Mouse (Mus musculus): Measurements from ENCODE around the gene Ccl27a. TPM values are rescaled to one million over a fixed set of nuclear protein-coding genes. Genes with fewer than 3 reads are reported as not detected.

Gene Ccl27a
- polyA plus RNA-seq, 1 experiment, result 28.4 TPM

- Histone ChIP-seq H3K36me3 (ENCODE audit: control insufficient read depth, insufficient read depth, low read length, poor library complexity, severe bottlenecking) (peaks cover 14% of the 10 kb centered on the region), H3K4me1 (ENCODE audit: control insufficient read depth, insufficient read depth, low read length) (no peaks in the 10 kb centered on the region), H3K27me3 (ENCODE audit: control insufficient read depth, insufficient read depth, low read length, poor library complexity, severe bottlenecking) (no peaks in the 10 kb centered on the region), H3K9me3 (replicated peaks; ENCODE audit: control insufficient read depth, insufficient read depth, low read length, poor library complexity, severe bottlenecking) (no peaks in the 10 kb centered on the region), H3K27ac (ENCODE audit: insufficient read depth, low read length) (no peak overlapping the region), H3K9ac (ENCODE audit: low read depth, poor library complexity, severe bottlenecking) (peak overlapping the region; percentile 75), H3K4me3 (ENCODE audit: low read depth, low read length) (peak overlapping the region; percentile 95)
- TF ChIP-seq EP300 (IDR thresholded peaks at IDR 0.05; ENCODE audit: insufficient read depth, low read depth, low read length), result no peak
- peak; percentile 30 for TF ChIP-seq CTCF (IDR thresholded peaks at IDR 0.05; ENCODE audit: low read depth, low read length)
Measured at GRCm38 (mm10) chr4:41740380-41741157, 33.5 kb downstream of the Ccl27a start.

- H3K27ac ChIP-seq (ENCODE audit: insufficient read depth, low read length), result no peak overlapping the region
- no peak overlapping the region for H3K9ac ChIP-seq (ENCODE audit: low read depth, poor library complexity, severe bottlenecking)
- TF ChIP-seq POLR2A (IDR thresholded peaks at IDR 0.05; ENCODE audit: insufficient read depth, low read length), result no peak
- no peak for TF ChIP-seq EP300 (IDR thresholded peaks at IDR 0.05; ENCODE audit: insufficient read depth, low read depth, low read length)
- no peak for TF ChIP-seq CTCF (IDR thresholded peaks at IDR 0.05; ENCODE audit: low read depth, low read length)
- no peaks in the 10 kb centered on the region for H3K4me1 ChIP-seq (ENCODE audit: control insufficient read depth, insufficient read depth, low read length)
- H3K36me3 ChIP-seq (ENCODE audit: control insufficient read depth, insufficient read depth, low read length, poor library complexity, severe bottlenecking), result peaks cover 14% of the 10 kb centered on the region
- H3K9me3 ChIP-seq (replicated peaks; ENCODE audit: control insufficient read depth, insufficient read depth, low read length, poor library complexity, severe bottlenecking), result no peaks in the 10 kb centered on the region
- no peaks in the 10 kb centered on the region for H3K27me3 ChIP-seq (ENCODE audit: control insufficient read depth, insufficient read depth, low read length, poor library complexity, severe bottlenecking)
- H3K4me3 ChIP-seq (ENCODE audit: low read depth, low read length), result no peak overlapping the region
Measured at GRCm38 (mm10) chr4:41739260-41739659, 34.8 kb downstream of the Ccl27a start.

- no peak overlapping the region for H3K4me3 ChIP-seq (ENCODE audit: low read depth, low read length)
- no peak overlapping the region for H3K9ac ChIP-seq (ENCODE audit: low read depth, poor library complexity, severe bottlenecking)
- H3K27ac ChIP-seq (ENCODE audit: insufficient read depth, low read length), result no peak overlapping the region
- TF ChIP-seq CTCF (IDR thresholded peaks at IDR 0.05; ENCODE audit: low read depth, low read length) (no peak), EP300 (IDR thresholded peaks at IDR 0.05; ENCODE audit: insufficient read depth, low read depth, low read length) (no peak), POLR2A (IDR thresholded peaks at IDR 0.05; ENCODE audit: insufficient read depth, low read length) (no peak)
- H3K36me3 ChIP-seq (ENCODE audit: control insufficient read depth, insufficient read depth, low read length, poor library complexity, severe bottlenecking), result peaks cover 14% of the 10 kb centered on the region
- no peaks in the 10 kb centered on the region for H3K27me3 ChIP-seq (ENCODE audit: control insufficient read depth, insufficient read depth, low read length, poor library complexity, severe bottlenecking)
- no peaks in the 10 kb centered on the region for H3K9me3 ChIP-seq (replicated peaks; ENCODE audit: control insufficient read depth, insufficient read depth, low read length, poor library complexity, severe bottlenecking)
- no peaks in the 10 kb centered on the region for H3K4me1 ChIP-seq (ENCODE audit: control insufficient read depth, insufficient read depth, low read length)
Measured at GRCm38 (mm10) chr4:41738256-41738603, 35.8 kb downstream of the Ccl27a start.

GRCm38 (mm10) chr4:41737602-41738255, 36.3 kb downstream of the Ccl27a start:
- Histone ChIP-seq H3K27ac (ENCODE audit: insufficient read depth, low read length) (no peak overlapping the region), H3K9ac (ENCODE audit: low read depth, poor library complexity, severe bottlenecking) (no peak overlapping the region), H3K4me1 (ENCODE audit: control insufficient read depth, insufficient read depth, low read length) (no peaks in the 10 kb centered on the region), H3K36me3 (ENCODE audit: control insufficient read depth, insufficient read depth, low read length, poor library complexity, severe bottlenecking) (peaks cover 14% of the 10 kb centered on the region), H3K9me3 (replicated peaks; ENCODE audit: control insufficient read depth, insufficient read depth, low read length, poor library complexity, severe bottlenecking) (no peaks in the 10 kb centered on the region), H3K4me3 (ENCODE audit: low read depth, low read length) (no peak overlapping the region), H3K27me3 (ENCODE audit: control insufficient read depth, insufficient read depth, low read length, poor library complexity, severe bottlenecking) (no peaks in the 10 kb centered on the region)
- TF ChIP-seq CTCF (IDR thresholded peaks at IDR 0.05; ENCODE audit: low read depth, low read length), result peak; percentile 91
- 0 out of 2 replicates have a peak, but pooled peaks have one; percentile 12 for TF ChIP-seq EP300 (IDR thresholded peaks at IDR 0.05; ENCODE audit: insufficient read depth, low read depth, low read length)
- TF ChIP-seq POLR2A (IDR thresholded peaks at IDR 0.05; ENCODE audit: insufficient read depth, low read length), result no peak

GRCm38 (mm10) chr4:41731052-41731765, 42.8 kb downstream of the Ccl27a start, which contains the start of gene Arid3c:
Arid3c (minus strand) TSS chr4:41731142.
- Histone ChIP-seq H3K4me3 (ENCODE audit: low read depth, low read length) (peak within 1 kb of the TSS; percentile 66), H3K9ac (ENCODE audit: low read depth, poor library complexity, severe bottlenecking) (peak within 1 kb of the TSS; percentile 53), H3K36me3 (ENCODE audit: control insufficient read depth, insufficient read depth, low read length, poor library complexity, severe bottlenecking) (no peaks in the 10 kb centered on the region), H3K27me3 (ENCODE audit: control insufficient read depth, insufficient read depth, low read length, poor library complexity, severe bottlenecking) (peaks cover 4% of the 10 kb centered on the region; the same call in 1 of the 2 replicates), H3K9me3 (replicated peaks; ENCODE audit: control insufficient read depth, insufficient read depth, low read length, poor library complexity, severe bottlenecking) (no peaks in the 10 kb centered on the region), H3K27ac (ENCODE audit: insufficient read depth, low read length) (no peak within 1 kb of the TSS), H3K4me1 (ENCODE audit: control insufficient read depth, insufficient read depth, low read length) (no peaks in the 10 kb centered on the region)
- TF ChIP-seq POLR2A (IDR thresholded peaks at IDR 0.05; ENCODE audit: insufficient read depth, low read length) (no peak), EP300 (IDR thresholded peaks at IDR 0.05; ENCODE audit: insufficient read depth, low read depth, low read length) (no peak), CTCF (IDR thresholded peaks at IDR 0.05; ENCODE audit: low read depth, low read length) (no peak)
